Mouse (Mus musculus) olfactory bulb, adult 2 months (tissue): ENCODE data around the gene Wfdc10.

Source experiments
- CTCF ChIP-seq: fragments of 200-500 bp; IDR thresholded peaks from 2 replicates; pipeline ENCODE4 v1.5.1; 2012; ENCODE audit warnings: low read depth, mild to moderate bottlenecking, low read length, moderate library complexity; ENCODE audit not compliant: insufficient read depth
- POLR2A ChIP-seq: fragments of 200-500 bp; IDR thresholded peaks from 2 replicates; pipeline ENCODE4 v1.6.1; 2012; ENCODE audit warnings: mild to moderate bottlenecking, low read depth, low read length, moderate library complexity; ENCODE audit not compliant: insufficient read depth

- TF ChIP-seq CTCF (no peak), POLR2A (no peak)
These were observed 29.0 kb downstream of the Wfdc10 start, which contains the start of gene Wfdc13 for GRCm38 (mm10) chr2:164684807-164685206.
